Mouse (Mus musculus): ENCODE measurements around the gene 5830473C10Rik.

Gene 5830473C10Rik

GRCm38 (mm10) chr5:90624708-90625425 is 64.0 kb downstream of the 5830473C10Rik start:
- Histone ChIP-seq H3K9me3 (ENCODE audit: low read length) (no peaks in the 10 kb centered on the region; the same call in 1 of the 2 replicates), H3K27me3 (ENCODE audit: insufficient read depth, low read length) (peaks cover 16% of the 10 kb centered on the region; the same call in 1 of the 2 replicates), H3K36me3 (ENCODE audit: insufficient read depth, low read length) (no peaks in the 10 kb centered on the region), H3K4me1 (replicated peaks; ENCODE audit: low read depth, low read length) (no peaks in the 10 kb centered on the region), H3K4me3 (replicated peaks; ENCODE audit: low read length) (no peak overlapping the region)
- no peak for TF ChIP-seq POU5F1 (IDR thresholded peaks at IDR 0.05; ENCODE audit: borderline replicate concordance, low read length)
- TF ChIP-seq NANOG (IDR thresholded peaks at IDR 0.05; ENCODE audit: borderline replicate concordance, low read length) = no peak
- no peak for TF ChIP-seq CTCF (conservative IDR thresholded peaks at IDR 0.05; ENCODE audit: low read length)

- no peaks in the 10 kb centered on the region for H3K4me1 ChIP-seq (replicated peaks; ENCODE audit: low read depth, low read length)
- no peaks in the 10 kb centered on the region; the same call in 1 of the 2 replicates for H3K9me3 ChIP-seq (ENCODE audit: low read length)
- no peak for TF ChIP-seq POU5F1 (IDR thresholded peaks at IDR 0.05; ENCODE audit: borderline replicate concordance, low read length)
- no peak for TF ChIP-seq NANOG (IDR thresholded peaks at IDR 0.05; ENCODE audit: borderline replicate concordance, low read length)
- TF ChIP-seq CTCF (conservative IDR thresholded peaks at IDR 0.05; ENCODE audit: low read length) = no peak
- H3K4me3 ChIP-seq (replicated peaks; ENCODE audit: low read length) = no peak overlapping the region
- peaks cover 16% of the 10 kb centered on the region; the same call in 1 of the 2 replicates for H3K27me3 ChIP-seq (ENCODE audit: insufficient read depth, low read length)
- no peaks in the 10 kb centered on the region for H3K36me3 ChIP-seq (ENCODE audit: insufficient read depth, low read length)
Observed at GRCm38 (mm10) chr5:90627423-90627822, 66.5 kb downstream of the 5830473C10Rik start.

GRCm38 (mm10) chr5:90628011-90628410 is 67.1 kb downstream of the 5830473C10Rik start:
- TF ChIP-seq CTCF (conservative IDR thresholded peaks at IDR 0.05; ENCODE audit: low read length) = no peak
- no peak for TF ChIP-seq NANOG (IDR thresholded peaks at IDR 0.05; ENCODE audit: borderline replicate concordance, low read length)
- no peak for TF ChIP-seq POU5F1 (IDR thresholded peaks at IDR 0.05; ENCODE audit: borderline replicate concordance, low read length)
- no peak overlapping the region for H3K4me3 ChIP-seq (replicated peaks; ENCODE audit: low read length)
- no peaks in the 10 kb centered on the region for H3K4me1 ChIP-seq (replicated peaks; ENCODE audit: low read depth, low read length)

GRCm38 (mm10) chr5:90628530-90628929 is 67.6 kb downstream of the 5830473C10Rik start:
- Histone ChIP-seq H3K27me3 (ENCODE audit: insufficient read depth, low read length) (peaks cover 11% of the 10 kb centered on the region; the same call in 1 of the 2 replicates), H3K36me3 (ENCODE audit: insufficient read depth, low read length) (no peaks in the 10 kb centered on the region), H3K9me3 (ENCODE audit: low read length) (no peaks in the 10 kb centered on the region; the same call in 1 of the 2 replicates), H3K4me3 (replicated peaks; ENCODE audit: low read length) (no peak overlapping the region), H3K4me1 (replicated peaks; ENCODE audit: low read depth, low read length) (no peaks in the 10 kb centered on the region)
- no peak for TF ChIP-seq CTCF (conservative IDR thresholded peaks at IDR 0.05; ENCODE audit: low read length)

More at GRCm38 (mm10) chr5:90628011-90628410, 67.1 kb downstream of the 5830473C10Rik start:
- Histone ChIP-seq H3K9me3 (ENCODE audit: low read length) (no peaks in the 10 kb centered on the region; the same call in 1 of the 2 replicates), H3K27me3 (ENCODE audit: insufficient read depth, low read length) (peaks cover 16% of the 10 kb centered on the region; the same call in 1 of the 2 replicates), H3K36me3 (ENCODE audit: insufficient read depth, low read length) (no peaks in the 10 kb centered on the region)

GRCm38 (mm10) chr5:90634885-90635284 is 74.0 kb downstream of the 5830473C10Rik start:
- Histone ChIP-seq H3K4me3 (replicated peaks; ENCODE audit: low read length) (no peak overlapping the region), H3K36me3 (ENCODE audit: insufficient read depth, low read length) (no peaks in the 10 kb centered on the region), H3K9me3 (ENCODE audit: low read length) (no peaks in the 10 kb centered on the region), H3K27me3 (ENCODE audit: insufficient read depth, low read length) (peaks cover 4% of the 10 kb centered on the region), H3K4me1 (replicated peaks; ENCODE audit: low read depth, low read length) (peaks cover 2% of the 10 kb centered on the region; the same call in 1 of the 2 replicates)
- TF ChIP-seq CTCF (conservative IDR thresholded peaks at IDR 0.05; ENCODE audit: low read length) (no peak), NANOG (IDR thresholded peaks at IDR 0.05; ENCODE audit: borderline replicate concordance, low read length) (no peak)

GRCm38 (mm10) chr5:90640286-90641217 is 79.6 kb downstream of the 5830473C10Rik start, which contains the start of gene Rassf6:
TSS of gene Rassf6 (minus strand) at chr5:90640657.
- H3K4me3 ChIP-seq (replicated peaks; ENCODE audit: low read length) = peak within 1 kb of the TSS; percentile 68
- peaks cover 12% of the 10 kb centered on the region for H3K4me1 ChIP-seq (replicated peaks; ENCODE audit: low read depth, low read length)
- H3K9me3 ChIP-seq (ENCODE audit: low read length) = no peaks in the 10 kb centered on the region
- TF ChIP-seq NANOG (IDR thresholded peaks at IDR 0.05; ENCODE audit: borderline replicate concordance, low read length) (no peak), POU5F1 (IDR thresholded peaks at IDR 0.05; ENCODE audit: borderline replicate concordance, low read length) (no peak), CTCF (conservative IDR thresholded peaks at IDR 0.05; ENCODE audit: low read length) (no peak)
- peaks cover 9% of the 10 kb centered on the region for H3K27me3 ChIP-seq (ENCODE audit: insufficient read depth, low read length)
- no peaks in the 10 kb centered on the region for H3K36me3 ChIP-seq (ENCODE audit: insufficient read depth, low read length)

- H3K9me3 ChIP-seq (ENCODE audit: low read length) = no peaks in the 10 kb centered on the region
- no peak for TF ChIP-seq CTCF (conservative IDR thresholded peaks at IDR 0.05; ENCODE audit: low read length)
- TF ChIP-seq POU5F1 (IDR thresholded peaks at IDR 0.05; ENCODE audit: borderline replicate concordance, low read length) = no peak
- TF ChIP-seq NANOG (IDR thresholded peaks at IDR 0.05; ENCODE audit: borderline replicate concordance, low read length) = no peak
- H3K27me3 ChIP-seq (ENCODE audit: insufficient read depth, low read length) = peaks cover 9% of the 10 kb centered on the region
- H3K4me1 ChIP-seq (replicated peaks; ENCODE audit: low read depth, low read length) = peaks cover 12% of the 10 kb centered on the region
- no peak overlapping the region for H3K4me3 ChIP-seq (replicated peaks; ENCODE audit: low read length)
- H3K36me3 ChIP-seq (ENCODE audit: insufficient read depth, low read length) = no peaks in the 10 kb centered on the region
Observed at GRCm38 (mm10) chr5:90641218-90641610, 80.3 kb downstream of the 5830473C10Rik start.

- no peaks in the 10 kb centered on the region for H3K27me3 ChIP-seq (ENCODE audit: insufficient read depth, low read length)
- H3K4me1 ChIP-seq (replicated peaks; ENCODE audit: low read depth, low read length) = peaks cover 3% of the 10 kb centered on the region
- no peaks in the 10 kb centered on the region for H3K36me3 ChIP-seq (ENCODE audit: insufficient read depth, low read length)
- TF ChIP-seq POU5F1 (IDR thresholded peaks at IDR 0.05; ENCODE audit: borderline replicate concordance, low read length) = no peak
- TF ChIP-seq NANOG (IDR thresholded peaks at IDR 0.05; ENCODE audit: borderline replicate concordance, low read length) = no peak
- no peak for TF ChIP-seq CTCF (conservative IDR thresholded peaks at IDR 0.05; ENCODE audit: low read length)
- no peaks in the 10 kb centered on the region for H3K9me3 ChIP-seq (ENCODE audit: low read length)
- H3K4me3 ChIP-seq (replicated peaks; ENCODE audit: low read length) = no peak overlapping the region
Observed at GRCm38 (mm10) chr5:90645579-90645978, 84.7 kb downstream of the 5830473C10Rik start.

All from E14TG2a.4 (cell line).